Mouse (Mus musculus) layer of hippocampus, postnatal 25 days (tissue): ENCODE measurements around the gene Tnfrsf19. TPM values are rescaled to one million over a fixed set of nuclear protein-coding genes. Genes with fewer than 3 reads are reported as not detected.

Experiments
- DNase-seq, 2 experiments: peaks; one replicate each; pipeline ENCODE4 v3.0.0; 2022; ENCODE audit warnings: mixed read lengths in 2 of 2, low spot score in 1 of 2; ENCODE audit errors: extremely low spot score in 1 of 2
- total RNA-seq, 2 experiments: library from RNA; stranded (reverse); gene quantifications; 2 replicates each; pipeline ENCODE4 v1.2.3; 2021

Tnfrsf19 gene
- total RNA-seq, 2 experiments from 2014 or later: 51.8 to 64.6 TPM

GRCm38 (mm10) chr14:60975736-60976135 lies 70.6 kb downstream of the Tnfrsf19 start:
- DNase-seq: no peak

- no peak for DNase-seq
Observed at GRCm38 (mm10) chr14:60970961-60971360, 75.3 kb downstream of the Tnfrsf19 start.

- DNase-seq: no peak
Observed at GRCm38 (mm10) chr14:60966061-60966460, 80.2 kb downstream of the Tnfrsf19 start.

- no peak for DNase-seq
Observed at GRCm38 (mm10) chr14:60964016-60964810, 82.1 kb downstream of the Tnfrsf19 start.

GRCm38 (mm10) chr14:60957611-60958157 lies 88.6 kb downstream of the Tnfrsf19 start:
- no peak for DNase-seq

- no peak for DNase-seq
Observed at GRCm38 (mm10) chr14:60937481-60938039, 108.7 kb downstream of the Tnfrsf19 start.

- DNase-seq: no peak
Observed at GRCm38 (mm10) chr14:60935705-60936104, 110.6 kb downstream of the Tnfrsf19 start.

- DNase-seq: no peak
Observed at GRCm38 (mm10) chr14:60926011-60926410, 120.3 kb downstream of the Tnfrsf19 start.

- no peak for DNase-seq
Observed at GRCm38 (mm10) chr14:60916661-60917060, 129.6 kb downstream of the Tnfrsf19 start.

Other genes starting within 250 kb of the Tnfrsf19 start
- 10 to 100 TPM; 54.1 to 58.8 TPM for gene Sacs, start 92.0 kb upstream of the Tnfrsf19 start, total RNA-seq
- gene Sgcg, start 212.0 kb upstream of the Tnfrsf19 start, total RNA-seq: under 1 TPM in 1 of 2 experiments, not detected in 1; 0.12 TPM